ENCODE assay signal across 19 mouse cellular contexts in the genomic region with DNA sequence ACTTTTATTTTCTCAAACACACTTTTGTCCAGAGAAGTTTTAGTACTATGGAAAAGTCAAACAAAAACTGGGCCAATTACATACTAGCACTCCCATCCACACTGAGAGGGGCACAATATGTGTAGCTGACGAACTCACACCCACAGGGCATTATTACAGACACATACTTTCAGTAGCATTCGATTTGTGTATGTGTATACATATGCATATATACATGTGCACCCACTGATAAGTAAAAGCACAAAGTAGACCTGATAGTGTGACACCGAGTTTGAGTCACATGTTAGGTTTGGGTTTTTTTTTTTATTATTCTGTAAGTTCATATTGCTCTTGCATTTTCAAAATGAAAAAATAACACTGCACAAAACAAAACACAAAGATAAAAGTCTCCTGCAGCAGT.
DNase-seq lines count a peak whose midpoint lies in the region; ATAC-seq lines count a peak whose summit lies in the region.
"Had no signal": no experiment of that assay in that cellular context is flagged by ENCODE, and none has a peak within 500 bp of the region (broad histone marks: within the 10 kb centered on the region; RNA-seq: fewer than 3 reads in every experiment).

No protein-coding gene starts in this region.

- H3K4me1 ChIP-seq in liver, embryonic 15.5 days (replicated peaks), result peaks cover 21% of the 10 kb centered on the region
- H3K4me1 ChIP-seq: embryonic facial prominence, embryonic 15.5 days; forebrain, embryonic 12.5 days; heart, embryonic 10.5 days; hindbrain, embryonic 12.5 days had no signal

- H3K4me2 ChIP-seq in liver, embryonic 15.5 days, result no peak overlapping the region
- H3K4me2 ChIP-seq: embryonic facial prominence, embryonic 15.5 days; forebrain, embryonic 12.5 days; hindbrain, embryonic 12.5 days had no signal

- ATAC-seq in erythroblast, adult 5-6 weeks (replicated peaks; ENCODE audit: low FRiP score, poor library complexity, severe bottlenecking), result peak; percentile 52
- ATAC-seq in liver, embryonic 15.5 days (ENCODE audit: insufficient read depth), result peak; percentile 74
- ATAC-seq: forebrain, embryonic 16.5 days; hindbrain, embryonic 16.5 days had no signal

- no peak overlapping the region for H3K4me3 ChIP-seq in liver, embryonic 15.5 days (replicated peaks)
- H3K4me3 ChIP-seq: embryonic facial prominence, embryonic 15.5 days; forebrain, embryonic 12.5 days; heart, embryonic 10.5 days; hindbrain, embryonic 12.5 days had no signal

- no peaks in the 10 kb centered on the region for H3K36me3 ChIP-seq in liver, embryonic 15.5 days (replicated peaks)
- H3K36me3 ChIP-seq: embryonic facial prominence, embryonic 15.5 days; forebrain, embryonic 12.5 days; heart, embryonic 10.5 days; hindbrain, embryonic 12.5 days had no signal

- H3K9ac ChIP-seq in liver, embryonic 15.5 days, result no peak overlapping the region
- H3K9ac ChIP-seq: embryonic facial prominence, embryonic 15.5 days; forebrain, embryonic 12.5 days; hindbrain, embryonic 12.5 days had no signal

- 30% methylated on average over 3 of the region's 3 CpGs for WGBS in liver, embryonic 15.5 days (ENCODE audit: insufficient replicate concordance)

- DNase-seq in c-Kit-positive CD71-positive TER-119-negative erythroid progenitor cells, embryonic 14.5 days (ENCODE audit: low read depth), result peak; percentile 27
- DNase-seq in adrenal gland, adult 8-10 months, result no peak
- no peak for DNase-seq in layer of hippocampus, adult 9-10 months (ENCODE audit: low spot score)
- no peak for DNase-seq in cerebellum, postnatal 36 days
- DNase-seq: adrenal gland, postnatal 10 days; cerebellum, adult 18-20 months; cerebellum, adult 9-11 months; gastrocnemius, postnatal 10 days; heart, adult 18-20 months; heart, postnatal 10 days; heart, postnatal 4 days had no signal

- H3K9me3 ChIP-seq in liver, embryonic 15.5 days (replicated peaks), result no peaks in the 10 kb centered on the region
- H3K9me3 ChIP-seq: embryonic facial prominence, embryonic 15.5 days; forebrain, embryonic 12.5 days; heart, embryonic 10.5 days; hindbrain, embryonic 12.5 days had no signal

- H3K27me3 ChIP-seq in liver, embryonic 15.5 days, result no peaks in the 10 kb centered on the region
- H3K27me3 ChIP-seq: embryonic facial prominence, embryonic 15.5 days; forebrain, embryonic 12.5 days; hindbrain, embryonic 12.5 days had no signal

- no peak overlapping the region for H3K27ac ChIP-seq in liver, embryonic 15.5 days (replicated peaks)
- H3K27ac ChIP-seq: embryonic facial prominence, embryonic 15.5 days; forebrain, embryonic 12.5 days; heart, embryonic 10.5 days; hindbrain, embryonic 12.5 days had no signal
